Mouse (Mus musculus) spleen, adult 12 weeks (tissue): Measurements from ENCODE around the gene Adam1a.

Source experiments
- DNase-seq: peaks from one replicate; pipeline ENCODE4 v3.0.0; 2022; ENCODE audit warnings: low spot score

Adam1a gene

DNA sequence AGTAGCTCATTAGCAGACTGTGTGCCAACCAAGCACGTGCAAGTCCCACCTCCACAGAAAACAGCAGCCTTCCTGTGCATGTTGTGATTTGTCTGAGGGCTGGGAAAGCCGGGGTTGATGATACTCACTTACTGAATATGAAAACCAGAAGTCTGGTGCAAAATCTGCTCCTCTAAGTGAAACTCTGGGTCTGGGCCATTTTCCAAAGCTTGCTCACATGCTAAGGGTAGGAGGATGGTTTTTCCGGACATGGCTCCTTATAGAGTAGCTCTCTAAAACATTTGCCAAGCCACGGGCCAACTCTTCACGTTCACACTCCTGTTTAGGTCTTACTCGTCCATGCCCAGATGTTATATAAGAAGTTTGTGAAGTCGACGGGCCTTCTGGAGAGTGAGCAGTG, 52.0 kb downstream of the Adam1a start:
- DNase-seq, result no peak

DNA sequence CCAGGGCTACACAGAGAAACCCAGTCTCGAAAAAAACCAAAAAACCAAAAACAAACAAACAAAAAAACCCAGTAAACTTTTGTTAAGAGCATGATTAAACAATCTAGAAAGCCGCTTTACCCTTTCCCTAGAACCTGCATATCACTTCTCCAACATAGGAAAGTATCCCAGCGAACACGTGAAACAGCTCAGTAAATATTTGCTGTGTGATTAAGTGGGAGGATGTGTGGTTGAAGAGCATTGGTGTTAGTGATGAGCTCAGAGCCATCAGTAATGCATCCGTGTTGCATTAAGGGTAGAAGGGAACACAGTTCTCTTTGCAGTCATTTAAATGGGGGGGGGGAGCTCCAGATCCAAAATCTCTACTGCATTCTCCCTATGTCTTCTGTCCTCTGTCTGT, 60.5 kb downstream of the Adam1a start:
- DNase-seq, result no peak

DNA sequence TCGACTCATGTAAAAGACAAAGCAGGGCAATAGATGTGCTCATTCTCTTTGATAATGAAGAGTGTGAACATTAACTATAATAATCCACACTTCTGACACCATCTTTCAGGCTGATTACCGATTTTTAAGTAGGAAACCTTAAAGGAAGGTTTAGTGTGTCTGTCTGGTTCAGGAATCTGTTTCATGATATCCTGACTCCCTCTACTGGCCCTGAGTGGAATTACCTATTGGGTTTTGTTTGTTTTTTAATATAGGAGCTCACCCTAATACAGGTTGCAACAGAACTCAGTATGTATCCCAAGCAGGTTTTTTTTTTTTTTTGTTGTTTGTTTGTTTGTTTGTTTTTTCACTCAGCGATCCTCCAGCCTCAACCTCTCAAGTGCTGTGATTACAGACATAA, 67.6 kb downstream of the Adam1a start:
- DNase-seq, result no peak

DNA sequence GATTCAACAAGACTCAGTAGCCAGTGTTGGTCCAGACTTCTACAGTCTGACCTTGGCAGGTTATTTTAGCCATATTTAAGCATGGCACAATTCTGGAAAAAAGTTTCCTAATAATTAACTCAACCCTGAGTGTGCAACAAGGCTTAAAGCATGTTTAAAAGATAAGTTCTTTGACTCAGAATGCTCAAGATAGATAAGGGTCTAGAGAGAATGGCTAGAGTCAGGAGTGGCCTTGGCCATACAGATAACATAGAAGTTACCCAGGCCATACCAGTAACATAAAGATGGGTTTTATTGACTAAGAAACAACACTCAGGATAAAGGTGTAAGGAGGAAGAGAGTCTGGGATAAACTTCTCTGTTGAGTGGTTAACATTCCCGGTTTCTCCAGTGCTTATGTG, 69.2 kb downstream of the Adam1a start:
- no peak for DNase-seq

DNA sequence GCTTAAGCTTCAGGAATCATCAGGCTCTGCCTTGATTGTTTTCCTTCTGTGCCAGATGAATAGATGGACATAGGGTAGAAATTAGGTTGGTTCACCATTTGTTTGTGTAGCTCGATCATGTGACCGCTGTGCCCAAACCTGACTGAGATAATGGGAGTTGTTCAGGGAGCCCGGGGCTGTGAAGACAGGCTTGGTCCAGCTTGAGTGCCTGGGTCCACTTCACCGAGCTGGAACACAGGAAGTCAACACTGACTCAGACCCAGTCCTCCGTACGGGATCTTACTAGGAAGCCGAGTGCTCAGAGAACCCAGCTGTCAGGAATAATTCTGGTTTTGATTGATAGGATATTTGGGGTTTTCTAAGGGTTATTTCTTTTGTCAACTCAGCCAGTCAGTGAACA, 70.7 kb downstream of the Adam1a start:
- DNase-seq, result no peak

DNA sequence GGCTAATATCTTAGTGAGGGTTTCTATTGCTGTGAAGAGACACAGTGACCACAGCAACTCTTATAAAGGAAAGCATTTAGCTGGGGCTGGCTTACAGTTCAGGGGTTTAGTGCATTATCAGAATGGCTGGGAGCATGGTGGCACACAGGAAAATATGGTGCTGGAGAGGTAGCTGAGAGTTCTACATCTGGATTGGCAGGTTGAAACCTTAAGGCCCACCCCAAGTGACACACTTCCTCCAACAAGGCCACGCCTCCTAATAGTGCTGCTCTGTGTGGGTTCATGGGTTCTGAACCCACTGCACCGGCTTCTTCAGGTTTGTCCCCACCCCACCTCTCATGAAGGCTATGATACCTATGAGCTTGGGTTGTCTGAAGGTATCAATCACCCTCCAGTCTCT, 72.9 kb downstream of the Adam1a start:
- DNase-seq, result no peak

DNA sequence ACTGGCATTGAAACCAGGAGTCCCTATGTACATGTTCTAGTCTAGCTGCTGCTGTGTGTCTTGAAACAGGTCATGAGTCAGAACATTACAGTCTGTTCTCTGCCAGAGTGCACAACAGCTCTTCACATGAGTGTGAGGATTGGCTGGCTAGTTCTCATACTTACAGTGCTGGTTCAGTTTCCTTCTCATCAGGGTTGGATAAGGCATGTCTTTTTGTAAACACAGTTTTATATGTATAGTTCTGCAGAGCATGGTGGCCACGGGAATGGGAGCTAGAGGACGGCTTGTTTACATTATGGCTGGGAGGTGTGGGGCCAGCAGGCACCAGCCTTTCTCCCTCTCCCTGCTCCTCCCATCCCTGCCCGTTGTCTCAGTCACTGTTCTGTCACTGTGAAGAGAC, 75.7 kb downstream of the Adam1a start:
- no peak for DNase-seq
